23 mouse cellular contexts compared by ENCODE assay signal in genomic region chr11:72670634-72671033, GRCm38 (mm10). TPM values are rescaled to one million over a fixed set of nuclear protein-coding genes. Genes with fewer than 3 reads are reported as not detected.
DNase-seq lines count a peak whose midpoint lies in the region; ATAC-seq and TF ChIP-seq lines count a peak whose summit lies in the region.
"Had no signal": no experiment of that assay in that cellular context is flagged by ENCODE, and none has a peak within 500 bp of the region (broad histone marks: within the 10 kb centered on the region; RNA-seq: fewer than 3 reads in every experiment).

No protein-coding gene starts in this region.

- H3K27me3 ChIP-seq in megakaryocyte, embryonic 14.5 days (replicated peaks): no peaks in the 10 kb centered on the region
- H3K27me3 ChIP-seq in MEL (ENCODE audit: control insufficient read depth in 1 of 2, insufficient read depth in 2 of 2, low read length in 2 of 2): no peaks in the 10 kb centered on the region
- H3K27me3 ChIP-seq in Patski: no peaks in the 10 kb centered on the region
- H3K27me3 ChIP-seq: CH12.LX had no signal

- peak overlapping the region; percentile 23 for H3K4me3 ChIP-seq in megakaryocyte, embryonic 14.5 days (replicated peaks)
- H3K4me3 ChIP-seq in MEL (ENCODE audit: control insufficient read depth in 1 of 2, insufficient read depth in 1 of 2, low read depth in 2 of 2, low read length in 2 of 2): no peak overlapping the region
- H3K4me3 ChIP-seq in left cerebral cortex, adult 2 months: no peak overlapping the region

- no peak overlapping the region for H3K27ac ChIP-seq in MEL (ENCODE audit: control insufficient read depth, low read depth, low read length)
- H3K27ac ChIP-seq in left cerebral cortex, adult 2 months: no peak overlapping the region

- no peak overlapping the region for H3K9ac ChIP-seq in MEL (ENCODE audit: control insufficient read depth, low read depth, low read length, poor library complexity, severe bottlenecking)

- H3K9me3 ChIP-seq in megakaryocyte, embryonic 14.5 days: 0 out of 2 replicates have a peak, but pooled peaks cover 7% of the 10 kb centered on the region
- no peaks in the 10 kb centered on the region for H3K9me3 ChIP-seq in MEL (replicated peaks; ENCODE audit: insufficient read depth, low read length)
- H3K9me3 ChIP-seq: G1E had no signal

- DNase-seq in MEL (ENCODE audit: low read depth, low spot score): peak; percentile 56
- no peak for DNase-seq in Patski (ENCODE audit: low read depth, low spot score)
- no peak for DNase-seq in adrenal gland, postnatal 4 days (ENCODE audit: low spot score in 2 of 2)
- no peak for DNase-seq in left cerebral cortex, adult 2 months (ENCODE audit: extremely low spot score in 1 of 2, low spot score in 2 of 2)
- DNase-seq: adrenal gland, adult 2 months; adrenal gland, adult 8-10 months; adrenal gland, postnatal 10 days; adrenal gland, postnatal 14 days; adrenal gland, postnatal 25 days; adrenal gland, postnatal 36 days; B cell, adult 2 months; cerebellum, adult 11 months; cerebellum, adult 11-12 months; cerebellum, adult 18-20 months; cerebellum, adult 2 months; cerebellum, adult 8-10 months; cerebellum, adult 9-10 months had no signal

- TF ChIP-seq EP300 in MEL (IDR thresholded peaks at IDR 0.05; ENCODE audit: low read depth in 1 of 2, low read length in 2 of 2): no peak

- in situ Hi-C loops in Patski (cut with MboI; ENCODE audit: low pct_unique_long_range_greater_than_20kb): no loop called here

- CTCF ChIA-PET in Patski (lab: Charles Lee): no interaction called here

- H3K79me2 ChIP-seq in MEL (ENCODE audit: control insufficient read depth, insufficient read depth, low read length, poor library complexity): 0 out of 2 replicates have a peak, but pooled peaks cover 1% of the 10 kb centered on the region

- intact Hi-C loops in left cerebral cortex, adult 2 months (cut with DNase I): no loop called here

- H3K36me3 ChIP-seq in megakaryocyte, embryonic 14.5 days (replicated peaks; ENCODE audit: low read length): peaks cover 39% of the 10 kb centered on the region
- peaks cover 4 to 29% of the 10 kb centered on the region in 2 experiments for H3K36me3 ChIP-seq in MEL (ENCODE audit: control insufficient read depth in 1 of 2, insufficient read depth in 2 of 2, low read length in 2 of 2)

- no peak for ATAC-seq in megakaryocyte, adult 5-6 weeks (ENCODE audit: poor library complexity, severe bottlenecking)
- no peak for ATAC-seq in Patski
- ATAC-seq: activated CD4-positive, CD25-positive, alpha-beta regulatory T cell, adult 4 months; CD4-positive, CD25-positive, alpha-beta regulatory T cell, adult 4 months had no signal

- TF ChIP-seq RAD21 in MEL (IDR thresholded peaks at IDR 0.05; ENCODE audit: low read depth, low read length): peak; percentile 58

- peaks cover 34% of the 10 kb centered on the region for H3K4me1 ChIP-seq in megakaryocyte, embryonic 14.5 days
- H3K4me1 ChIP-seq in MEL (ENCODE audit: control insufficient read depth in 1 of 2, insufficient read depth in 2 of 2, low read length in 2 of 2): peaks cover 10 to 25% of the 10 kb centered on the region in 2 experiments

- TF ChIP-seq CTCF in MEL (IDR thresholded peaks at IDR 0.05 in 2 of 3, conservative IDR thresholded peaks at IDR 0.05 in 1 of 3; ENCODE audit: control insufficient read depth in 1 of 3, insufficient read depth in 1 of 3, low read depth in 2 of 3, low read length in 3 of 3, poor library complexity in 1 of 3, severe bottlenecking in 1 of 3) (peak; percentile 33 to 63 (median 54)), Patski (IDR thresholded peaks at IDR 0.05) (peak; percentile 46)
- no peak for TF ChIP-seq CTCF in left cerebral cortex, adult 2 months (IDR thresholded peaks at IDR 0.05)

- POLR2A ChIA-PET in Patski (lab: Charles Lee): no interaction called here

- TF ChIP-seq POLR2A in MEL (IDR thresholded peaks at IDR 0.05; ENCODE audit: control insufficient read depth in 1 of 2, insufficient read depth in 1 of 2, low read depth in 1 of 2, low read length in 2 of 2, poor library complexity in 1 of 2): no peak

TF ChIP-seq in MEL, 35 proteins besides CTCF, POLR2A, EP300 and RAD21:
- TF ChIP-seq MEF2A (IDR thresholded peaks at IDR 0.05; ENCODE audit: extremely low read depth, insufficient replicate concordance, low read depth, low read length, poor library complexity, severe bottlenecking) (no peak), TAL1 (IDR thresholded peaks at IDR 0.05; ENCODE audit: low read length) (no peak), E2F4 (IDR thresholded peaks at IDR 0.05; ENCODE audit: borderline replicate concordance, low read depth, low read length) (no peak), POLR2AphosphoS2 (IDR thresholded peaks at IDR 0.05; ENCODE audit: low read length) (no peak), TCF12 (IDR thresholded peaks at IDR 0.05; ENCODE audit: low read depth, low read length) (no peak), POLR2AphosphoS5 (IDR thresholded peaks at IDR 0.05; ENCODE audit: borderline replicate concordance, low read depth, low read length) (no peak), ZC3H11A (IDR thresholded peaks at IDR 0.05; ENCODE audit: low read depth, low read length) (peak; percentile 38), CHD1 (IDR thresholded peaks at IDR 0.05; ENCODE audit: low read depth, low read length) (no peak), MAX (IDR thresholded peaks at IDR 0.05; ENCODE audit: low read length) (no peak), MYC (IDR thresholded peaks at IDR 0.05; ENCODE audit: low read depth, low read length) (no peak), SMC3 (IDR thresholded peaks at IDR 0.05; ENCODE audit: low read depth, low read length) (peak; percentile 62), ZMIZ1 (IDR thresholded peaks at IDR 0.05; ENCODE audit: low read depth, low read length) (no peak), MXI1 (IDR thresholded peaks at IDR 0.05; ENCODE audit: low read depth, low read length) (no peak), GABPA (IDR thresholded peaks at IDR 0.05; ENCODE audit: low read depth, low read length) (no peak)

RNA-seq across cellular contexts. Expression of gene Ankfy1, which starts 19.2 kb away (rescaled TPM):
- polyA plus RNA-seq in megakaryocyte, embryonic 14.5 days (2012; ENCODE audit: insufficient read depth, low replicate concordance): 0.19 and 3.6 TPM in 2 replicates
- 48.0 and 51.3 TPM in 2 replicates for total RNA-seq in megakaryocyte, adult 5-6 weeks (2015)
- total RNA-seq in megakaryocyte, adult 5-6 weeks (2017): 51.5 and 56.5 TPM in 2 replicates
- 148 and 175 TPM in 2 replicates for total RNA-seq in MEL (2012; rRNA removed)
- 100 to 1,000 TPM in 1 of 2 experiments, 10 to 100 TPM in 1; 60.6 to 153 TPM for polyA plus RNA-seq in MEL (2012; ENCODE audit: insufficient read depth in 1 of 2, insufficient read length in 2 of 2, low read depth in 1 of 2, low replicate concordance in 2 of 2, missing spikeins in 1 of 2)
- polyA plus RNA-seq in Patski (2021): 42.8 TPM
- total RNA-seq in adrenal gland, postnatal 4 days (2021): 10 to 100 TPM; 48.7 to 55.8 TPM
- 10 to 100 TPM; 34.4 to 35.4 TPM for total RNA-seq in left cerebral cortex, adult 2 months (2021)
